Mouse (Mus musculus) thymus, postnatal 4 days (tissue): ENCODE measurements around the gene Srpx.

Experiments used
- DNase-seq: peaks from one replicate; pipeline ENCODE4 v3.0.0; 2021

Gene Srpx

DNA sequence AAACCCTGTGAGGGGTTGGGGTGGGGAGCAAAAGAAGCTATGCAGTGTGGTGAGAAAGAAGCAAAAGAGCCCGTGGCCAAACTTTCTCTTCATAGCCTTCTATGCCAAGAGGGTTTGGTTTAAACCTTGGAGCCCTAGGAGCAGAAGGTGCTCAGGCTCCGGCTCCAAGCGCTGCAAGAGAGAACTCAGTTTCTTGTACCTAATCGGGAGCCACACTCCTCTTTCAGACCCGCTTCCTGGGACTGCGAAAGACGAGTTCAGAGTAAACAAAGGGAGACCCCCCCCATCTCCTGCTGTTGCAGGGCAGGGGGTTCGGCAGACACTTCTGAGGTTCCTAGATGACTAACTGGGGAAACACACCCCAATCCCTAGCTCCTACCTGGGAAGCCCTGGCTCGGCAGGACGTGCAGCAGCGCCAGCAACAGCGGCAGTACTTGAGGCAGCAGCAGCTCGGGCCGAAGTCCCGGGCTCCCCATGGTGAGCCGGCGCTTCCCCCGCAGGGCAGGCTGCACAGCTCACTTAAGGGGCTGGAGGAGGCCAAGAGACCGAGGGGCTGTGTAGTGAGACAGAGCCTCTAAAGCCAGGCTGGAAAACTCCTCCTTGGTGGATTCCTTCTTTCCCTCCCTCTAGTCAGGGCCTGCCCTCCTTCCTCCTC, at the start of gene Srpx:
Srpx (minus strand) TSS at position 645 of the 655 bp plus-strand sequence.
- DNase-seq = no peak

- no peak for DNase-seq
These were observed 34.9 kb upstream of the Srpx start for GRCm38 (mm10) chrX:10152390-10152789.

GRCm38 (mm10) chrX:10115780-10116179, 1.7 kb downstream of the Srpx start:
- DNase-seq = no peak

DNA sequence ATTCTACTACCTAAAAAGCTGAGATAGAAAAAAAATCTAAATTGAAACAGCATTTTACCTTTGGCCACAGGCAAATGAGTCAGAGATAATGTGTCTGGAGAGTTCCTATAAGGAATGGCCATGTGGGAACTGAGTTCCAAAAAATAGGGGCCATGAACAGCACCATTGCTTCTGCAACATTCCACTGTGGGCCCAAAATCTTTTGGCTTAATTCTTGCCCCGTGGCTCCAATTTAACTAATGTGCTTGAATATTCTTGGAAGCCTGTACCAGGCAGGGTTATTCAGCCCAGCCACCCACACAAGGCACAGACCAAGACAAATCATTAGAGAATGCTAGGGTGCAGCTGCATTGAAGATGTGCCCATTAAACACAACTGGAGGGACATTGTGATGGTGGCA, 6.8 kb downstream of the Srpx start:
- no peak for DNase-seq

DNA sequence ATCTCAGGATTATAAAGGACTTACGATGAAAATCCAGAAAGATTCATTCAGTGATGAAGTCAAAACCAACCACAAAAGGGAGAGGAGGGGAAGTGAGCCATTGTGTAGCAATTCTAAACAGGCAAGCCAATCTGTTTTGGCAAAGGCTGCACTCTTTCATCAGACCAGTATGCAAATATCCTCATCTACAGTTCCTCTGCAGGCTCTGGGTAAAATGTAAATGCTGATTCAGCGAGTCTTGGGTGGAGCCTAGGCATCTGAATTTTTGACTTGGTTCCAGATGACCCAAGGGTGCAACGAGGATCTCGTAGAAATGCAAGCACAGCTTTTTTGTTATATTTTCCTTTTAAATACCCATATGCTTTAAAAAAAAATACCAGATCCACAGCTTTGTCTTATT, 9.0 kb downstream of the Srpx start:
- DNase-seq = no peak

DNA sequence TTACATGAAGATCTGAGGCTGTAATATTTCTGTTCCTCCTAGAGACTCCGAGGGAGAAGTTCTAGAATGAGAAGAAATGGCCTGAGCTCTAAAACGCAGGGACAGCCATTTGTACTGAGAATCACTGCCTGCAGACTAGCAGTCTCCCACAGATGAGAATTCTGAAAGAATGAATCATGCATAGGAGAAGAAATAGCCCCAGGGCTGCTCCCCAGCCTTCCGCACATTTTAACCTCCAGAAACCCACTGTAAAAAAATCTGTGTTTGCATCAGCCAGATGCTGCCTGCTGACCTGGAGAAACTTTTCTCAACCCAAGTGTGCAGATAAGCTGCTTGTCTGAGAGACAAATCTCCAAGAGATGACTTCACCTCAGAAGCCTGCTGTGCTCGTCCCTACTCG, 12.0 kb downstream of the Srpx start:
- DNase-seq = no peak

- DNase-seq = no peak
These were observed 14.8 kb downstream of the Srpx start for GRCm38 (mm10) chrX:10102739-10103138.

- no peak for DNase-seq
These were observed 21.7 kb downstream of the Srpx start for GRCm38 (mm10) chrX:10095797-10096196.

- no peak for DNase-seq
These were observed 37.1 kb downstream of the Srpx start for GRCm38 (mm10) chrX:10080385-10080784.

DNA sequence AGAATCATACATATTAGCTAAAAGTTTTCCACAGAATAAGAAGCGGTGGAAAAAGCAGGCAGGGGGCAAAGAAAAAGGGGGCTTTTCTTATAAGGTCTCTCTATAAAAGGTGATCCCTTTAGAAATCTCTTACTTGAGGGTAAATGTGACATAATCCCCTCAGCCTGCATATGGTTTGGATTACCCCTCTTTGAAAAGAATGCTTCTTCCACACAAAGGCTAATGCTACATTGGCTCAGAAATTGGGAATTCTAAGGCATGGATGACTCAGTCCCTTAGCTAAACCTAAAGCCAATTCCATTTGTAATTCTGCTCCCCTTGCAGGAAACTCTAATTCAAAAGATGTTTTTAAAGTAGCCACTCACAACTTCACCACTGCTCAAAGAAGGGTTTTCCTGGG, 37.5 kb downstream of the Srpx start:
- no peak for DNase-seq

GRCm38 (mm10) chrX:10073966-10074365, 43.5 kb downstream of the Srpx start:
- DNase-seq = no peak

DNA sequence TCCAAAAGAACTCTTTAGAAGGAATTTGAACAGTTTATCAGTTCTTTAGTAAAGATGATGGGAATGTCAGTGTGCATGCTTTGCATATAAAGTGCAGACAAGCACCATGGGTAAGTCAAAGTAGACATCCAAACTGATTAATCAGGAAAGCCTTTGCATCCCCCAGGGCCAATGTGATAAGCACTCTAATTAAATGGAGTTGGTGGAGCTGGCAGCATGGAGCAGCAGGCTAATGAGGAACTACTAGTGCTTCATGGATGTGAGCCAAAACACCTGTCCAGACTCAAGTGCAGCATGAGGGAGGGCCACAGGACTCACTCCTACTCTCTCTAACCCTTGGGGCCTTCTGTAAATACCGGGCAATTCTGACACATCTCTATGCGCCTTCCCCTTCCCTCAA, 46.0 kb downstream of the Srpx start:
- DNase-seq = no peak

GRCm38 (mm10) chrX:10070689-10071088, 46.8 kb downstream of the Srpx start:
- no peak for DNase-seq

- DNase-seq = no peak
These were observed 48.1 kb downstream of the Srpx start for GRCm38 (mm10) chrX:10069405-10069804.

GRCm38 (mm10) chrX:10063781-10064180, 53.7 kb downstream of the Srpx start:
- DNase-seq = no peak

DNA sequence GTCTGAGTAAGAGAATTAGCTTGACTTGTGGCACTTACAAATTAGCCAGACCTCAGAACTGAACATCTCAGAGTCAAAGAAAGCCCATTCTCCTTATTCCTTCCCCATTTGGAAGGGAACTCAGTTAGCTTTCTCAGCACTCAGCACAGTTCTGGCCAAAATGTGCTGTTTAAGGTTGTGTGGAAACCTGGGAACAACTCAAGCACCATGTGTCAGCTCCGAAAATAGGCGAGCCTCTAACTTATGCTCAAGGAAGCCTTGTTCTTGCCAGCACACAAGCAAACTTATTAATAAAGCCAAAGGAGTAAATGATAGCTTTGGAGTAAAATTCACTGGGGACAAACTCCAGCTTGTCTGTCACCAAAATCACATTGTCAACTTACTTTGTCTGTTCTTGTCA, 54.1 kb downstream of the Srpx start:
- no peak for DNase-seq

DNA sequence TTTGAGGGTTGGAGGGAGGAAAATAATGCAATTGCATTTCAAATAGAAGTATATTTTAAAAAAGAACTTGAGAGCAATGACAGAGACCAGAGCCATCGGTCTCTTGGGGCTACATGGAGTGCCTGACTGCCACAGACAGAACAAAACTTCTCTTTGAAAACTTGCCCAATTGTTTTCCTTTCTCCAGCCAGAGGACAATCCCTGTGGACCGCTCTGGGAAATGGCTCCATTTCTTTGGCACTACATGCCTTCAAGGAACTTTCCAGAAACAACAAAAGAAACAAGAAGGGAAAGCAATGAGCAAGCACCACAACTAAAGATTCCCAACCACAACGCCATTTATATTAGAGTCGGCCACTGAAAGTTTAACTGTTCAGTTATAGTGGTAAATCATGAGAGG, 55.3 kb downstream of the Srpx start:
- no peak for DNase-seq

DNA sequence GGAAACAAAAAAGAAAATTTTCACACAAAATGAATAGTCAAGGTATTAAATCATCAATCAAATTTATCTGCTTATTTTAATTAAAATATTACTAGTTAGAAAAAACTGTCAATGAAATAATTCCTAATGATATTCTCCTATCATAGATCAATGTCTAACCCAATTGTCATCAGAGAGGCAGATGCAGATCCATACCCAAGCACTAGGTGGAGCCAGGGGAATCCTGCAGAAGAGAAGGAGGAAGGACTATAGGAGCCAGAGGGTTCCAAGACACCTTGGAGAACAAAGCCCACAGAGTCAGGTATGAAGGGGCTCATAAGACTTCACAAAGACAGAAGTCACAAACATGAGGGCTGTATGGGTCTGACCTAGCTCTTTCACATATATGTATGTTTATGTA, 82.8 kb downstream of the Srpx start:
- DNase-seq = no peak

GRCm38 (mm10) chrX:10010202-10010601, 107.3 kb downstream of the Srpx start:
- no peak for DNase-seq

GRCm38 (mm10) chrX:10007675-10008270, 109.7 kb downstream of the Srpx start:
- DNase-seq = no peak

DNA sequence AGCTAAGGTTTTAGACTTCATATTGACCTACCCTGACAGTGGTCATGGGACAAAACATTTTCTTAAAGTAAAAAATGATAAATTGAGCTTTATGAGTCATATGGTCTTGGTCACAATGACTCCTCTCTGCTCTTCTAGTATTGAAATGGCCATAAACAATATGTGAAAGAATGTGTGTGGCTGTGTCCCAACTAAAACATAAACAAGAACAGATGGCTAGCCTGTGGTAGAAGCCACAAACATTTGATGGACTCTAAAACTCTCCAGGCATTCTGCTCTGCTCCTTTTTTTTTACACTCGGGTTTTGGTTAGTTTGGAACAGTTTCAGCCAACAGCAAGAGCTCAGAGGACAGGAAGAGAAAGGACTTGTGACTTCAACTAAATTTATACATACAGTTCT, 111.6 kb downstream of the Srpx start:
- no peak for DNase-seq

- no peak for DNase-seq
These were observed 116.8 kb downstream of the Srpx start for GRCm38 (mm10) chrX:10000718-10001117.
